Mouse (Mus musculus) adrenal gland, postnatal 4 days (tissue): ENCODE measurements around the gene Coch. TPM values are rescaled to one million over a fixed set of nuclear protein-coding genes. Genes with fewer than 3 reads are reported as not detected.
"Not testable (repeated sequence)": the region's sequence is repeated elsewhere in the genome, so short reads cannot be mapped to it uniquely, and the experiment has no call there.

ENCODE experiments used
- DNase-seq, 2 experiments: peaks; one replicate each; pipeline ENCODE4 v3.0.0; 2021 to 2022; ENCODE audit warnings: low spot score in 2 of 2, mixed read lengths in 2 of 2
- long read RNA-seq, 2 experiments: library from polyadenylated mRNA; stranded (forward); transcript quantifications; one replicate each; pipeline ENCODE4 v2.0.0; 2021
- total RNA-seq, 2 experiments: library from RNA; stranded (reverse); gene quantifications; 2 replicates each; pipeline ENCODE4 v1.2.3; 2021

Gene Coch
- under 1 TPM; 0.79 to 0.87 TPM for total RNA-seq
- long read RNA-seq, experiment 1 = 0 reads
- long read RNA-seq, experiment 2, partial matches to known transcripts = 0 of 1 reads
- long read RNA-seq, experiment 2, other reads (novel, unspliced or antisense) = 0 of 1 reads

GRCm38 (mm10) chr12:51593229-51594029, at the start of gene Coch:
Gene Coch (plus strand): TSS chr12:51593341.
- no peak for DNase-seq

GRCm38 (mm10) chr12:51543402-51543960, 49.7 kb upstream of the Coch start:
- DNase-seq = no peak

- DNase-seq = no peak
Measured at GRCm38 (mm10) chr12:51555041-51555440, 38.1 kb upstream of the Coch start.

- no peak for DNase-seq
Measured at GRCm38 (mm10) chr12:51561416-51561815, 31.7 kb upstream of the Coch start.

- no peak for DNase-seq
Measured at GRCm38 (mm10) chr12:51567225-51567624, 25.9 kb upstream of the Coch start.

DNA sequence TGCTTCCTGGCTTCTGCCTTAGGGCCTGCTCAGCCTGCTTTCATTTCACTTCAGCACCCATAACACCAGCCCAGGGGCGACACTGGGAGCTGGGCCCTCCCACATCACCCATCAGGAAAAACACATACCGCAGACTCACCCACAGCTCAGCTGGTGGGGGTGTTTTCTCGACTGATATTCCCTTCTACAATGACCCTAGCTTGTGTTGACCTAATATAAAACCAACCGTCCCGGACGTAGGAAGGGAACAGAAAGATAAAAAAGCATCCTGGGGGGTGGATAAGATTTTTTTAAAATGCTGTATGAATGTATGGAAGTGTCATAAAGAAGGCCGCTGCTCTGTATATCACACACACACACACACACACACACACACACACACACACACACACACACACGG, 23.7 kb upstream of the Coch start:
- no peak for DNase-seq

DNA sequence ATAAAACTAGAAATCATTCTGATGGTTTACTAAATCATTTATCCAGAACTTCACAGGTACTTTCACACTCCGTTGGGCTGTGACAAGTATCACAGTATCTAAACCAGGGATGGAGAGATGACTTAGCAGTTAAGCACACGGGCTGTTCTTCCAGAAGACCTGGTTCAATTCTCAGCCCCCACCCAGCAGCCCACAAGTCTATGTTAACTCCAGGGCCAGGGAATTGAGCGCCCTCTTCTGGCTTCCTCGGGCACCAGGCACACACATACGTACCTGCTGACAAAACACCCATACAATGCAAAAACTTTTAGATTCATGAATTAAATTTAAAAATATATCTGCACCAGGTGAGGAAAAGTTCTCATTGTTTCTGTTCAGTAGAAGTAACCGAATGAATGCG, 23.2 kb upstream of the Coch start:
- no peak for DNase-seq

DNA sequence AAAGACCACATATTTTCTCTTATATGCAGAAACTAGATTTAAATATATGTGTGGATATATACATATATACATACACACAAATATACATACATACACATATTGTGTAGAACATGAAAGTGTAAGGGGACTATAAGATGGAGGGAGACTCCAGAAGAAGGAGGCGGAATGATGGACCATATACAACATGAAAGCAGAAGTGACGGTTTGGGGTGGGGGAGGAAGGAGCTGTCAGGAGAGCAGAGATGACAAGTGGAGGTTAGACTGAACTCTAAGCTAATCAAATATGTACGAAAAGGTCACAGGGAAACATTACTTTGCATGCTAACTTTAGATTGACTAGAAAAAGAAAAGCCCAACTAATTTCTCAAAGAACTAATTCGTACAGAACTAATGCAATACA, 20.5 kb upstream of the Coch start:
- no peak for DNase-seq

DNA sequence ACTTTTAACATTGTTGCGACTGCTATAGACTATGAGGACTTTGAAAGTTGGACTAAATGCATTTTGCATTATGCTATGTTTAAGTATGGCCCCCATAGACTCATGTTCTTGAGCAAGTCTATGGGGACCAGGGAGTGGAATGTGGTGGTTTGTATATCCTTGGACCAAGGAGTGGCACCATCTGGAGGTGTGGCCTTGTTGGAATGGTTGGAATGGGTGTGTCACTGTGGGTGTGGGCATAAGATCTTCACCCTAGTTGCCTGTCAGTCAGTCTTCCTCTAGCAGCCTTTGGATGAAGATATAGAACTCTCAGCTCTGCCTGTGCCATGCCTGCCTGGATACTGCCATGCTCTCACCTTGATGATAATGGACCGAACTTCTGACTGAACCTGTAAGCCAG, 15.3 kb upstream of the Coch start:
- not testable (repeated sequence) for DNase-seq

GRCm38 (mm10) chr12:51589263-51589662, 3.9 kb upstream of the Coch start:
- no peak for DNase-seq

DNA sequence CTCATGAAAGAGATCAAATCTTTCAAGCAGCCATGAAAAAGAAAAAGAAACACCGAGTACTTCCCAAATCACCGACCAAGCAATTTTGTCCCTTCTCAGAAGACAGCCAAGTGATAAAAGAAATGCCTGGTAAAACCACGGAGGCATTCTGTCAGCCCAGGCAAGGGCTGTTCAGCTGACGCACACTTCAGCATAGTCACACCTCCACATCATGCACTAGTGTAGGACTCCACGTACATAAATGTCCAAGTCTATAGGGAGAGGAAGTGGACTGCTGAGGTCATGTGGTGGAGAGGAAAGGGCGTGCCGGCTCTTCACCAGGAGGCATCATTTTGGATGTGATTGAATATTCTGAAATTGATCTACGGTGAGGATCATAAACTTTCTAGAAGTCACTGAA, 1.2 kb upstream of the Coch start:
- no peak for DNase-seq

DNA sequence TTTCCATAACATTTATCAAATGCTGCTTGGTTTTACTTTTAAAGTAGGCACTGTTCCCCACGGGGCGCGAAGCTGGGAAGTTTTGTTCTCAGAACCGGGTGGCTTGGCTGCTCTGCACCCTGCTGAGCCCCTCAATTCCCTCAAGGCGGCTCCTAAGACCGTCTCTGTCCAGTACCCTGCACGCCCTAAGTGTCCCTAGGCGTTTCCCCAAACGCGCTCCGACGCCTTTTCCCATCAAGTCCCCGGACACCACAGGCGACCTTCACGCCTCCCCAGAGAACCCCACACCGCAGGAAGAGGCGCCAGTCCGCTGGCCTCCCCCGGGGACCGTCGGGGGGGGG, 283 bp upstream of the Coch start:
- DNase-seq = no peak

GRCm38 (mm10) chr12:51594030-51594470, 909 bp downstream of the Coch start:
- DNase-seq = no peak

DNA sequence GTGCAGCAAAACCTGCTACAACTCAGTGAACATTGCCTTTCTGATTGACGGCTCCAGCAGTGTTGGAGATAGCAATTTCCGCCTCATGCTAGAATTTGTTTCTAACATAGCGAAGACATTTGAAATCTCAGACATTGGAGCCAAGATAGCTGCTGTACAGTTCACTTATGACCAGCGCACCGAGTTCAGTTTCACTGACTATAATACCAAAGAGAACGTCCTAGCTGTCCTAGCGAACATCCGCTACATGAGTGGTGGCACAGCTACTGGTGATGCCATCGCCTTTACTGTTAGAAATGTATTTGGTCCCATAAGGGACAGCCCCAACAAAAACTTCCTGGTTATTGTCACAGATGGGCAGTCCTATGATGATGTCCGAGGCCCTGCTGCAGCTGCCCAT, 10.2 kb downstream of the Coch start:
- no peak for DNase-seq

- no peak for DNase-seq
Measured at GRCm38 (mm10) chr12:51606138-51606537, 13.0 kb downstream of the Coch start.

DNA sequence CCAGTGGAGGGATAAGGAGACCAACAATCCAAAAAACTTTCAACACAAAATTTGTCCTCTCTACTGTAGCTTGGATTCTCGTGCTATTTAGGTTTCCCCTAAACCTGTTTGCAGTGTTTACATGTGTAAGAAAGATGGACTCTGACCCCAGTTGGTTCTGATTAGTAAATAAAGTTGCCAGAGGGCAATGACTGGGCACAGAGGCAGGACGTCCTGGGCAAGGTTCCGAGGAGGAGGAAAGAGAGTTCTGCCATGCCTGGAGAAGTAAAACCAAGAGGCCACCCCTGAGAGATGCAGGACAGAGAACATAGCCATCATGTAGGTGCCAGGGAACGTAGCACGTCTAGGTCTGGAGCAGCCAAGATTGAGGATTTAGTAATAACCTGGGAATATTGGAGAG, 19.2 kb downstream of the Coch start:
- no peak for DNase-seq

DNA sequence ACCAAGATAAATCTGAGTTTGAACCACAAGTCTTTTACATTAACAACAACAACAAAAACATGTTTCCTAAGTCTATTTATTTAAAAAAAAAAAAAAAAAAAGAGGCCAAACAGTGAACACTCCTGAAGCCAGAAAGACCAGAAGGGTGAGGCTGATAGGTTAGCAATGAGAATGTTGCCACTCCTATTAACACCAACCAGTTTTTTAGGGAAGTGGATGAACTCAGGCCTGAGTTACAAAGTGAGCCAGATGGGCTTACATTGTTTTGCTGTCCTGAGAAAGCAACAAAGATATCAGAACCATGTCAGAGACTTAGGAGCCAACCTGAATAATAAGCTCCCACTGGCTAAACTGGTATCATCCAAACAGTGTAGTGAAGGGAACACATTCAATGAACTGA, 27.4 kb downstream of the Coch start:
- no peak for DNase-seq

GRCm38 (mm10) chr12:51621161-51621560, 28.0 kb downstream of the Coch start:
- no peak for DNase-seq

GRCm38 (mm10) chr12:51622670-51623365, 29.7 kb downstream of the Coch start:
- DNase-seq = no peak

GRCm38 (mm10) chr12:51623366-51623694, 30.2 kb downstream of the Coch start:
- DNase-seq = no peak

DNA sequence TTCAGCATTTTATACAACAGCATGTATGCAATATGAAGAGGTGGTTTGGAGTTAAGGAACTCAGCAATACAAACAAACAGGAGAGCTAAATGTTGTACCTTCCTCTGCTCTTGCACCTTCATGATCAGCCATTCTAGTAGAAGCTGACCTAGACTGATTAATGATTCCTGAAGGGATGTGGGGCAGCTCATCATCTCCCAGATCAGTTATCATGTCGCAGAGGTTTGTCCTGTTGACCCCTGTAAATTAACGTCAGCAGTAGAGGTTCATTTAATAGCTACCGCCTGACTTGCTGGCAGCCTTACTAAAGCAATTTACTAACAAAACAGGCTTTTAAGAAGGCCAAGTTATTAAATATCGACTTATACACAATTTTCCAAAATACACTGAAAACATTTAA, 40.3 kb downstream of the Coch start:
- DNase-seq = no peak

DNA sequence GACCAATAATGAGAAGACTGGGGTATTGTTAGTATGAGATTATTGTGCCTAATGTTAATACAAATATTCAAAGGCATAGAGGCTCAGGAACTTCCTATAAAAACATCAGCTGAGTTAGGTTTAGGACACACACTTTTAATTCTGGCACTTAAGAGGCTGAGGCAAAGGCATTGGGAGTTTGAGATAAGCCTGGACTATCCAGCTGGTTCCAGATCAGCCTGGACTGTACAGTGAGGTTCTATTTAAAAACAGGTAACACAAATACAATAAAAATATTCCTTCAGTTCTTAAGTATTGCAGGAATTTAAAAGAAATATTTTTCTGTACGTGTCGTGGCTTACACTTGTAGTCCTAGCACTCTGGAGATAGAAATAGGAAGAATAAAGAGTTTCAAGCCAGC, 43.1 kb downstream of the Coch start:
- DNase-seq = no peak
